Mouse (Mus musculus): ENCODE results near the gene Gm47189.
"Not testable (repeated sequence)": the region's sequence is repeated elsewhere in the genome, so short reads cannot be mapped to it uniquely, and the experiment has no call there.

The Gm47189 gene

GRCm38 (mm10) chr14:41772341-41772740, at the start of gene Gm47189:
Gene Gm47189 (minus strand): TSS chr14:41772441.
- DNase-seq (ENCODE audit: low spot score in 2 of 2) = not testable (repeated sequence)

GRCm38 (mm10) chr14:41755931-41756330, 16.3 kb downstream of the Gm47189 start:
- DNase-seq (ENCODE audit: low spot score in 2 of 2) = not testable (repeated sequence)

- not testable (repeated sequence) for DNase-seq (ENCODE audit: low spot score in 2 of 2)
Observed at GRCm38 (mm10) chr14:41750514-41750913, 21.7 kb downstream of the Gm47189 start, which contains the start of gene Gm7929. Gene Gm7929 (minus strand): TSS chr14:41750614.

DNA sequence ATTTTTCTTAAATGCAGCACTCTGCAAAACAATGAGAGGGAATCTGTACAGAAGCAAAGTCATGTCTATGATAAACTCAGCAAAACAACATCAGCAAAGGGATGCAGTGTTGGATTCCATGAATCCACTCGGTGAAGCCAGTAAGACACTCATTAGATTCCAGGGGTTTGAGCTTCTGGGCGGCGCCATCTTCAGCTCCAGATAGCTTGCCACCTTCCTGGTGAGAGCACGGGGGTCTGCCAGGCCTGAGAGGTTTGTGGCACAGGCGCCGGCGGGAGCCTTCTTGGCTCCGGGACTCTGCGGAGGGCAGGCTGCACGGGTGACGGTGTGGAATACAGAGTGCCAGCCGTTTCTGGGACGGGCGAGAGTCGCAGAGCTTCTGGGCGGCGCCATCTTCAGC, 48.8 kb downstream of the Gm47189 start:
- DNase-seq (ENCODE audit: low spot score in 2 of 2) = not testable (repeated sequence)

GRCm38 (mm10) chr14:41717180-41717579, 55.1 kb downstream of the Gm47189 start:
- DNase-seq (ENCODE audit: low spot score in 2 of 2) = not testable (repeated sequence)

All from cerebellum, postnatal 4 days (tissue).